Mouse (Mus musculus): ENCODE data around the gene Tmem120b.

GRCm38 (mm10) chr5:123133784-123134143 is 65.5 kb downstream of the Tmem120b start:
- no peak for TF ChIP-seq POLR2A (IDR thresholded peaks at IDR 0.05; ENCODE audit: low read depth, low read length)
- TF ChIP-seq CTCF (conservative IDR thresholded peaks at IDR 0.05; ENCODE audit: insufficient read depth, insufficient read length, low read depth, low read length), result no peak
